Mouse (Mus musculus): ENCODE measurements around the gene Ahnak2. TPM values are rescaled to one million over a fixed set of nuclear protein-coding genes. Genes with fewer than 3 reads are reported as not detected.

Ahnak2 gene
- polyA plus RNA-seq, 1 experiment: 4.0 TPM

DNA sequence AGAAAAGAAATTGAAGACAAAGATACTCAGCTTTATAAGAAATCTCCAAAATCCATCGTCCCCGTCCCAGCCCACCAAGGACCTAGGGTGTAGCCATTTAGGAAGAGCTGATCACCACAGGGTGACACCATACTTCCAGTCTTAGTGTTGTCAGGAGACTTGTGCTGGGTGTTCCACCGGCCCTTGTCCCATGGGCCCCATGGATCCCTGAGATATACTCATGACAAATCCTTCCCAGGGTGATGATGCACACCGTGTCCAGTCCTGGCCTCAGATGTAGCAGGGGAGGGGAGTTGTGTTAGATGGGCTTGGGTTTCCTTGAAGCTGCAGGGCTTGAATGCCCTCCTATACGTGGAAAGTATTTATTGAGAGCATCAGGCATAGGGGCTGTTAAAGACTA, 44.6 kb downstream of the Ahnak2 start:
- no peak for TF ChIP-seq POLR2A (IDR thresholded peaks at IDR 0.05; ENCODE audit: control insufficient read depth, extremely low read depth, insufficient read depth, low read length, poor library complexity)
- no peak for TF ChIP-seq CTCF (IDR thresholded peaks at IDR 0.05; ENCODE audit: borderline replicate concordance, control insufficient read depth, extremely low read depth, insufficient read depth, low read length, poor library complexity)
- H3K27ac ChIP-seq (ENCODE audit: control insufficient read depth, insufficient read depth, low read length): no peak overlapping the region
- DNase-seq: no peak
- H3K36me3 ChIP-seq (ENCODE audit: control insufficient read depth, insufficient read depth, low read length): no peaks in the 10 kb centered on the region
- H3K4me3 ChIP-seq (ENCODE audit: control insufficient read depth, insufficient read depth, low read length): no peak overlapping the region
- WGBS: 93% methylated on average over 5 of the region's 5 CpGs
- no peaks in the 10 kb centered on the region for H3K27me3 ChIP-seq (ENCODE audit: control insufficient read depth, insufficient read depth, low read length)
- H3K4me1 ChIP-seq (replicated peaks; ENCODE audit: control insufficient read depth, insufficient read depth, low read length): peaks cover 18% of the 10 kb centered on the region

DNA sequence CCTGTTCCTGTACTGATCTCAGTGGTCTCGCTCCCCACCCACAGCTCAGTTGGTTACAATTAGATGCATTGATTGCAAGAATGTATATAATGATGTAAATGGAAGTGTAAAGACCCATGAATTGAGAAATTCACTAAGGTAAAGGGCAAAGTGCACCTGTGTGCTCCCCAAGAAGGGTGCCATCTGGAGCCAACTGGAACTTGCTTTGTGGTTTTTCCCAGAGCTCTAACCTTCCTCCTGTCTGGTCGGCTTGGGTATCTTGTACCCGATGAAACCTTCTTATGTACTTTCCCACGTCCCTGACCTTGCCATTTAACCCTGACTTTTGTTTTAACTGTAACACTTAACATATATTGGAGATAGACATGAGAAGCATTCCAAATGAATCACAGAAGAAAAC, 46.6 kb downstream of the Ahnak2 start:
- Histone ChIP-seq H3K27me3 (ENCODE audit: control insufficient read depth, insufficient read depth, low read length) (no peaks in the 10 kb centered on the region), H3K27ac (ENCODE audit: control insufficient read depth, insufficient read depth, low read length) (no peak overlapping the region; the same call in 1 of the 2 replicates), H3K4me3 (ENCODE audit: control insufficient read depth, insufficient read depth, low read length) (no peak overlapping the region), H3K36me3 (ENCODE audit: control insufficient read depth, insufficient read depth, low read length) (no peaks in the 10 kb centered on the region), H3K4me1 (replicated peaks; ENCODE audit: control insufficient read depth, insufficient read depth, low read length) (peaks cover 10% of the 10 kb centered on the region)
- DNase-seq: no peak
- TF ChIP-seq POLR2A (IDR thresholded peaks at IDR 0.05; ENCODE audit: control insufficient read depth, extremely low read depth, insufficient read depth, low read length, poor library complexity) (no peak), CTCF (IDR thresholded peaks at IDR 0.05; ENCODE audit: borderline replicate concordance, control insufficient read depth, extremely low read depth, insufficient read depth, low read length, poor library complexity) (no peak)
- 19% methylated on average over 4 of the region's 4 CpGs for WGBS

DNA sequence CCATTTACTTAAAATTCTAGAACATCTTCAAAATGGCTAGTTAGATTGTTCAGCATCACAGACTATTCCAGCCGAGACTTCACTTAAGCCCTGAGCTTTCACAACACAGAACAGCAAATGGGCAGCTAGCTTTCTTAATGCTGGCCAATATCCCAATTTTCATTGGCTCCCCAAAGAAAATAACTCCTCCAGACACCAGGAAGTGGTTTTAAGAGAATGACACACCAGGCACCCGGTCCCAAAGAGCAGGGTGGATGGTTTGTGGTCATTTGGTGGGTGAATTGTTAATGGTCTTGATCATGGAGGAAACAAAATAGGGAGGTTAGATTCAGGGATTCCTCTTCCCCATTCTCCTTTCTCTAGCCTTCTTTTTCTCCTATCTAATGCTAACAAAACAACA, 50.1 kb downstream of the Ahnak2 start:
- WGBS: 19% methylated on average over 2 of the region's 2 CpGs
- DNase-seq: no peak
- H3K27ac ChIP-seq (ENCODE audit: control insufficient read depth, insufficient read depth, low read length): no peak overlapping the region

DNA sequence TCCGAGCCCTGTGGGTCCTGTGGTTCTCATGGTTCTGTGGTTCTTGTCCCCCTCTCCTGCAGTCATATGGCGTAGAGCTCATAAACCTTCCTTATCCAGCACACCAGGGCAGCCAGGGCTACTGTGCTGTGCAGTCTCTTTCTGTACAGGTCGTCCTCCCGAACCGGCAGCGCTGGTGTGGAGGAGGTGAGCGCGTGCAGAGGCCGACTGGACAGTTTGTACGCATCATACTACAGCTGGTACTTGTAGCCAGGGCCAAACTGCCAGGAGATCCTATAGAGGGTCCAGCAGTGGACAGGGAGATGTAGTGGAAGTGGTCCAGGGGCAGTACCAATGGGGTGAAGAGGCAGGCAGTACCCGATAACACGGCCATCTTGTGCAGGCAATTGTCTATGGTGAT, 51.5 kb downstream of the Ahnak2 start:
- 90% methylated on average over 12 of the region's 12 CpGs for WGBS
- Histone ChIP-seq H3K27me3 (ENCODE audit: control insufficient read depth, insufficient read depth, low read length) (no peaks in the 10 kb centered on the region), H3K4me3 (ENCODE audit: control insufficient read depth, insufficient read depth, low read length) (no peak overlapping the region), H3K36me3 (ENCODE audit: control insufficient read depth, insufficient read depth, low read length) (no peaks in the 10 kb centered on the region), H3K27ac (ENCODE audit: control insufficient read depth, insufficient read depth, low read length) (no peak overlapping the region), H3K4me1 (replicated peaks; ENCODE audit: control insufficient read depth, insufficient read depth, low read length) (peaks cover 15% of the 10 kb centered on the region)
- no peak for TF ChIP-seq CTCF (IDR thresholded peaks at IDR 0.05; ENCODE audit: borderline replicate concordance, control insufficient read depth, extremely low read depth, insufficient read depth, low read length, poor library complexity)
- no peak for DNase-seq

More for the DNA sequence above, 50.1 kb downstream of the Ahnak2 start:
- no peak for TF ChIP-seq CTCF (IDR thresholded peaks at IDR 0.05; ENCODE audit: borderline replicate concordance, control insufficient read depth, extremely low read depth, insufficient read depth, low read length, poor library complexity)
- TF ChIP-seq POLR2A (IDR thresholded peaks at IDR 0.05; ENCODE audit: control insufficient read depth, extremely low read depth, insufficient read depth, low read length, poor library complexity): no peak
- Histone ChIP-seq H3K4me1 (replicated peaks; ENCODE audit: control insufficient read depth, insufficient read depth, low read length) (peaks cover 6% of the 10 kb centered on the region; the same call in 1 of the 2 replicates), H3K27me3 (ENCODE audit: control insufficient read depth, insufficient read depth, low read length) (no peaks in the 10 kb centered on the region), H3K4me3 (ENCODE audit: control insufficient read depth, insufficient read depth, low read length) (no peak overlapping the region), H3K36me3 (ENCODE audit: control insufficient read depth, insufficient read depth, low read length) (no peaks in the 10 kb centered on the region)

GRCm38 (mm10) chr12:112747606-112747970, 54.9 kb downstream of the Ahnak2 start:
- Histone ChIP-seq H3K36me3 (ENCODE audit: control insufficient read depth, insufficient read depth, low read length) (no peaks in the 10 kb centered on the region), H3K27me3 (ENCODE audit: control insufficient read depth, insufficient read depth, low read length) (no peaks in the 10 kb centered on the region), H3K27ac (ENCODE audit: control insufficient read depth, insufficient read depth, low read length) (no peak overlapping the region), H3K4me1 (replicated peaks; ENCODE audit: control insufficient read depth, insufficient read depth, low read length) (peaks cover 17% of the 10 kb centered on the region), H3K4me3 (ENCODE audit: control insufficient read depth, insufficient read depth, low read length) (no peak overlapping the region)
- TF ChIP-seq POLR2A (IDR thresholded peaks at IDR 0.05; ENCODE audit: control insufficient read depth, extremely low read depth, insufficient read depth, low read length, poor library complexity): no peak
- 83% methylated on average over 8 of the region's 8 CpGs for WGBS
- DNase-seq: no peak

- WGBS: 30% methylated on average over 10 of the region's 10 CpGs
- Histone ChIP-seq H3K27me3 (ENCODE audit: control insufficient read depth, insufficient read depth, low read length) (no peaks in the 10 kb centered on the region), H3K27ac (ENCODE audit: control insufficient read depth, insufficient read depth, low read length) (no peak overlapping the region)
These were observed 55.5 kb downstream of the Ahnak2 start for GRCm38 (mm10) chr12:112746808-112747605.

DNA sequence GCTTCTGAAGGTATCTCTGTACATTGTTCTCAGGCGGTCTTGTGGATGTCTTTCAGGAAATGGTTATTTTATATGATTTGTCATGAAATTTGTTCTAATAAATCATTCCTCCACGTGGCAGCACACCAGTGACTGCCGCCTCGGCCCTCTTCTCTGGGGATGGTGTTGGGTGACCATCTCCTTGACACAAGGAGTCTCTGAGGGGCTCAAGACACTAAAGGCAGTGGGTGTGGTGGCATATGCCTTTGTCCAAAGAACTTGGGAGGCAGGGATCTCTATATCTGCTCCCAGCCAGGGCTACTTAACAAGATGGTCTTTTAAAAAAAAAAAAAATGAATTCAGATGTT, 56.0 kb downstream of the Ahnak2 start:
- Histone ChIP-seq H3K4me1 (replicated peaks; ENCODE audit: control insufficient read depth, insufficient read depth, low read length) (peaks cover 17% of the 10 kb centered on the region), H3K27me3 (ENCODE audit: control insufficient read depth, insufficient read depth, low read length) (no peaks in the 10 kb centered on the region), H3K36me3 (ENCODE audit: control insufficient read depth, insufficient read depth, low read length) (no peaks in the 10 kb centered on the region), H3K27ac (ENCODE audit: control insufficient read depth, insufficient read depth, low read length) (no peak overlapping the region), H3K4me3 (ENCODE audit: control insufficient read depth, insufficient read depth, low read length) (no peak overlapping the region)
- 90% methylated on average over 4 of the region's 4 CpGs for WGBS
- no peak for DNase-seq
- TF ChIP-seq POLR2A (IDR thresholded peaks at IDR 0.05; ENCODE audit: control insufficient read depth, extremely low read depth, insufficient read depth, low read length, poor library complexity): no peak
- TF ChIP-seq CTCF (IDR thresholded peaks at IDR 0.05; ENCODE audit: borderline replicate concordance, control insufficient read depth, extremely low read depth, insufficient read depth, low read length, poor library complexity): no peak

More at GRCm38 (mm10) chr12:112746808-112747605, 55.5 kb downstream of the Ahnak2 start:
- no peak for TF ChIP-seq POLR2A (IDR thresholded peaks at IDR 0.05; ENCODE audit: control insufficient read depth, extremely low read depth, insufficient read depth, low read length, poor library complexity)
- TF ChIP-seq CTCF (IDR thresholded peaks at IDR 0.05; ENCODE audit: borderline replicate concordance, control insufficient read depth, extremely low read depth, insufficient read depth, low read length, poor library complexity): no peak
- DNase-seq: no peak
- peaks cover 17% of the 10 kb centered on the region for H3K4me1 ChIP-seq (replicated peaks; ENCODE audit: control insufficient read depth, insufficient read depth, low read length)
- H3K36me3 ChIP-seq (ENCODE audit: control insufficient read depth, insufficient read depth, low read length): no peaks in the 10 kb centered on the region
- H3K4me3 ChIP-seq (ENCODE audit: control insufficient read depth, insufficient read depth, low read length): no peak overlapping the region

All from thymus, adult 2 months (tissue).